24 mouse cellular contexts compared by ENCODE assay signal in the genomic region with DNA sequence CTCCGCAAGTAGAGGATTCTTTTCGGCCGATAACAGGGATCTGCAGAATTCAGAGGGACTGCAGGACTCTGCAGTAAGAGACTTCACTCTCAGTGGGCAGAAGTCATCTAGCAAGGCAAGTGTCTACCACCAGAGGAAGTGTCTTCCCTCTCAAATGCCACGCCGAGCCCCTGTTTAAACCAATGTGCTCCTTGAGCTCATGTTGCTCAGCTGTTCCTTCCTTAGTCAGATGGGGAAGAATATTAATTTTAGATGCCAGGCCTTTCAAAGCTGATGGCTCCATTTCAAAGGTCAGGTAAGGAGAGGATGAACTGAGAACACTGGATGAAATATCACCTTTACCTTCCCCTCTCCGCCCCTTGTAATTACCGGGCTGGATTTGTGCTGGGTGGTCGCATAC. TPM values are rescaled to one million over a fixed set of nuclear protein-coding genes. Genes with fewer than 3 reads are reported as not detected.
DNase-seq lines count a peak whose midpoint lies in the region; TF ChIP-seq lines count a peak whose summit lies in the region.
"Had no signal": no experiment of that assay in that cellular context is flagged by ENCODE, and none has a peak within 500 bp of the region (broad histone marks: within the 10 kb centered on the region; RNA-seq: fewer than 3 reads in every experiment).

TSS of gene Mylk4 (minus strand) at position 139 of the 400 bp plus-strand sequence.

- no peak within 1 kb of the TSS for H3ac ChIP-seq in myocyte (ENCODE audit: control insufficient read depth, insufficient read length)

- H3K27ac ChIP-seq in heart, embryonic 10.5 days, result no peak within 1 kb of the TSS
- H3K27ac ChIP-seq in gastrocnemius, adult 2 months, result peak within 1 kb of the TSS; percentile 93
- H3K27ac ChIP-seq: embryonic facial prominence, embryonic 15.5 days; hindbrain, postnatal 0 days; kidney, embryonic 15.5 days; limb, embryonic 13.5 days; liver, embryonic 13.5 days; neural tube, embryonic 12.5 days; stomach, embryonic 15.5 days had no signal

- DNase-seq in heart, adult 8-10 months (ENCODE audit: low spot score), result no peak
- no peak for DNase-seq in heart, embryonic 10.5 days (ENCODE audit: low spot score)
- DNase-seq in gastrocnemius, adult 2 months, result peak; percentile 71
- peak; percentile 53 for DNase-seq in gastrocnemius, postnatal 25 days
- no peak for DNase-seq in spleen, postnatal 10 days (ENCODE audit: low spot score in 2 of 2)
- DNase-seq in right cerebral cortex, postnatal 14 days, result no peak
- DNase-seq: adrenal gland, adult 8-10 months; cerebellum, adult 2 months; cerebellum, postnatal 36 days; embryo, embryonic 11 days; liver, embryonic 13.5 days; lung, postnatal 36 days; thymus, postnatal 36 days had no signal

- TF ChIP-seq CTCF in gastrocnemius, adult 2 months (IDR thresholded peaks at IDR 0.05), result peak; percentile 28; the same call in 1 of the 2 replicates

- no peaks in the 10 kb centered on the region for H3K79me2 ChIP-seq in myocyte (ENCODE audit: control insufficient read depth, insufficient read depth)

- H3K9me3 ChIP-seq in heart, embryonic 10.5 days, result no peaks in the 10 kb centered on the region
- H3K9me3 ChIP-seq: embryonic facial prominence, embryonic 15.5 days; kidney, embryonic 15.5 days; limb, embryonic 13.5 days; liver, embryonic 13.5 days; neural tube, embryonic 12.5 days; stomach, embryonic 15.5 days had no signal

- H3K4me3 ChIP-seq in heart, embryonic 10.5 days, result no peak within 1 kb of the TSS
- H3K4me3 ChIP-seq in gastrocnemius, adult 2 months, result peak within 1 kb of the TSS; percentile 75
- no peak within 1 kb of the TSS for H3K4me3 ChIP-seq in myocyte
- H3K4me3 ChIP-seq: embryonic facial prominence, embryonic 15.5 days; kidney, embryonic 15.5 days; limb, embryonic 13.5 days; liver, embryonic 13.5 days; neural tube, embryonic 12.5 days; stomach, embryonic 15.5 days had no signal

- no peaks in the 10 kb centered on the region for H3K36me3 ChIP-seq in heart, embryonic 10.5 days
- H3K36me3 ChIP-seq in myocyte (ENCODE audit: control insufficient read depth, insufficient read depth), result no peaks in the 10 kb centered on the region
- H3K36me3 ChIP-seq: embryonic facial prominence, embryonic 15.5 days; kidney, embryonic 15.5 days; limb, embryonic 13.5 days; liver, embryonic 13.5 days; neural tube, embryonic 12.5 days; stomach, embryonic 15.5 days had no signal

- no peaks in the 10 kb centered on the region for H3K4me1 ChIP-seq in heart, embryonic 10.5 days
- H3K4me1 ChIP-seq: embryonic facial prominence, embryonic 15.5 days; kidney, embryonic 15.5 days; liver, embryonic 13.5 days; neural tube, embryonic 12.5 days; stomach, embryonic 15.5 days had no signal

- no peaks in the 10 kb centered on the region for H3K27me3 ChIP-seq in heart, embryonic 10.5 days (ENCODE audit: insufficient read depth, poor library complexity, severe bottlenecking)
- H3K27me3 ChIP-seq in myocyte (ENCODE audit: control insufficient read depth, insufficient read depth, insufficient read length), result no peaks in the 10 kb centered on the region
- H3K27me3 ChIP-seq: embryonic facial prominence, embryonic 15.5 days; kidney, embryonic 15.5 days; liver, embryonic 13.5 days; neural tube, embryonic 12.5 days; stomach, embryonic 15.5 days had no signal

- peak within 1 kb of the TSS; percentile 24 for H3K4me2 ChIP-seq in myocyte (ENCODE audit: low read depth)
- H3K4me2 ChIP-seq: embryonic facial prominence, embryonic 15.5 days; kidney, embryonic 15.5 days; limb, embryonic 13.5 days; liver, embryonic 13.5 days; lung, embryonic 14.5 days; neural tube, embryonic 12.5 days; stomach, embryonic 15.5 days had no signal

- intact Hi-C loops in gastrocnemius, adult 2 months (cut with DNase I), result no loop called here

- TF ChIP-seq POLR2A in myocyte (IDR thresholded peaks at IDR 0.05; ENCODE audit: insufficient read length, low read depth), result no peak

- WGBS in heart, embryonic 10.5 days, result 81% methylated on average over 8 of the region's 8 CpGs

TF ChIP-seq in myocyte, 11 proteins besides CTCF, POLR2A, EP300 and RAD21:
- TF ChIP-seq MYOD1 (IDR thresholded peaks at IDR 0.05; ENCODE audit: control insufficient read depth in 1 of 3, insufficient read length in 2 of 3, low read depth in 2 of 3) (no peak), CEBPB (IDR thresholded peaks at IDR 0.05; ENCODE audit: insufficient read depth, poor library complexity, severe bottlenecking) (no peak), REST (IDR thresholded peaks at IDR 0.05; ENCODE audit: insufficient read depth, insufficient read length) (no peak), E2F4 (IDR thresholded peaks at IDR 0.05; ENCODE audit: insufficient read depth) (no peak), USF1 (IDR thresholded peaks at IDR 0.05; ENCODE audit: low read depth) (no peak), SRF (IDR thresholded peaks at IDR 0.05; ENCODE audit: control insufficient read depth, insufficient read length, low read depth) (no peak), TCF3 (IDR thresholded peaks at IDR 0.05; ENCODE audit: insufficient read length, low read depth) (no peak), MAX (IDR thresholded peaks at IDR 0.05; ENCODE audit: low read depth) (no peak), TCF12 (IDR thresholded peaks at IDR 0.05; ENCODE audit: insufficient read depth, poor library complexity, severe bottlenecking) (no peak), MYOG (IDR thresholded peaks at IDR 0.05; ENCODE audit: control insufficient read depth in 1 of 3, insufficient read depth in 1 of 3, insufficient read length in 2 of 3, low read depth in 2 of 3) (no peak), POLR2AphosphoS2 (IDR thresholded peaks at IDR 0.05; ENCODE audit: insufficient read length, low read depth) (no peak)

RNA-seq across cellular contexts. Expression of gene Mylk4, which starts in this region (rescaled TPM):
- total RNA-seq in heart, adult 8-10 months (2022), result 100 to 1,000 TPM; 269 to 374 (median 349) TPM
- 0.07 TPM in 1 of 2 replicates, not detected in the other for polyA plus RNA-seq in heart, embryonic 10.5 days (2016; fragmentation: Nextera tagmentation; extraction: Ambion mirVana)
- 1,000 to 10,000 TPM in 1 of 2 experiments, 100 to 1,000 TPM in 1; 466 to 1,631 TPM for total RNA-seq in gastrocnemius, adult 2 months (2021)
- total RNA-seq in gastrocnemius, postnatal 25 days (2021), result 1,000 to 10,000 TPM in 1 of 2 experiments, 100 to 1,000 TPM in 1; 560 to 1,240 TPM
- polyA plus RNA-seq in myocyte (2012; fragmentation: generic; extraction: Trizol), result 31.1 TPM
- total RNA-seq: hindbrain, postnatal 0 days; MEL had no signal
- polyA plus RNA-seq: forebrain, embryonic 14.5 days; intestine, postnatal 0 days; lung, embryonic 14.5 days had no signal

Comparison
In these comparisons a context has a peak if more than half of its experiments do, and no peak if none do; other contexts are left out.
1. RNA of gene Mylk4 (polyA plus RNA-seq): 31.1 TPM in myocyte (single experiment); 0.07 TPM in heart, embryonic 10.5 days; every median in the first group is over 10 times any median in the second.
2. DNase-seq: peak in gastrocnemius, adult 2 months (single experiment) and gastrocnemius, postnatal 25 days (single experiment); none in heart, adult 8-10 months (single experiment), heart, embryonic 10.5 days (single experiment), spleen, postnatal 10 days (0 of 2) and right cerebral cortex, postnatal 14 days (single experiment).